Mouse (Mus musculus) liver, postnatal 0 days (tissue): ENCODE data around the gene Olfml2a. TPM values are rescaled to one million over a fixed set of nuclear protein-coding genes. Genes with fewer than 3 reads are reported as not detected.
A peak's percentile ranks its signal among the peaks of the same experiment; 100 is the strongest.
"Not testable (repeated sequence)": the region's sequence is repeated elsewhere in the genome, so short reads cannot be mapped to it uniquely, and the experiment has no call there.

Source experiments
- ATAC-seq: fragments of 200-750 bp; cut with Nextera tagmentation; 2 replicates; pipeline ENCODE4 v1.8.0; 2017; ENCODE audit warnings: mild to moderate bottlenecking, moderate library complexity
- DNase-seq: peaks from one replicate; pipeline ENCODE4 v3.0.0-alpha.2; 2016
- H3K27ac ChIP-seq: fragments of 300-500 bp; sonication (generic); 2 replicates; pipeline ENCODE4 v1.5.1; 2014; ENCODE audit warnings: antibody characterized with exemption, moderate library complexity, mild to moderate bottlenecking, low read depth
- H3K27me3 ChIP-seq: fragments of 300-500 bp; sonication (generic); 2 replicates; pipeline ENCODE4 v1.6.1; 2014; ENCODE audit warnings: low read length, control low read depth, mixed read lengths; ENCODE audit not compliant: insufficient read depth
- H3K36me3 ChIP-seq: fragments of 300-500 bp; sonication (generic); replicated peaks from 2 replicates; pipeline ENCODE4 v1.6.1; 2014; ENCODE audit warnings: mild to moderate bottlenecking, control low read depth, low read length, moderate library complexity, mixed read lengths; ENCODE audit not compliant: insufficient read depth
- H3K4me1 ChIP-seq: fragments of 300-500 bp; sonication (generic); 2 replicates; pipeline ENCODE4 v1.6.1; 2014; ENCODE audit warnings: antibody characterized with exemption, mild to moderate bottlenecking, control low read depth; ENCODE audit not compliant: insufficient read depth
- H3K4me2 ChIP-seq: fragments of 300-500 bp; sonication (generic); 2 replicates; pipeline ENCODE4 v1.6.1; 2014; ENCODE audit warnings: low read depth, mild to moderate bottlenecking, low read length, moderate library complexity, mixed read lengths
- H3K4me3 ChIP-seq: fragments of 300-500 bp; sonication (generic); 2 replicates; pipeline ENCODE4 v1.5.1; 2014; ENCODE audit warnings: low read depth, low read length
- H3K9ac ChIP-seq: fragments of 300-500 bp; sonication (generic); replicated peaks from 2 replicates; pipeline ENCODE4 v1.6.1; 2014; ENCODE audit warnings: mild to moderate bottlenecking, moderate library complexity
- H3K9me3 ChIP-seq: fragments of 300-500 bp; sonication (generic); 2 replicates; pipeline ENCODE4 v1.6.1; 2016; ENCODE audit warnings: mild to moderate bottlenecking, control low read depth, low read length, mixed read lengths
- CTCF ChIP-seq: sonication (generic); IDR thresholded peaks from 2 replicates; pipeline ENCODE4 v1.5.1; 2016; ENCODE audit warnings: antibody characterized with exemption, low read depth
- EP300 ChIP-seq: IDR thresholded peaks from 2 replicates; pipeline ENCODE4 v1.6.1; 2016; ENCODE audit warnings: antibody characterized with exemption, low read depth, mild to moderate bottlenecking
- WGBS: fragments of 180-500 bp; shearing (Covaris S2); extraction: QIAGEN DNeasy Blood & Tissue Kit; methylation state at CpG from one replicate; pipeline ENCODE4 v1.1.7; 2014; ENCODE audit not compliant: insufficient replicate concordance; 5-methylcytosine and 5-hydroxymethylcytosine counted together
- polyA plus RNA-seq: library from polyadenylated mRNA; unstranded; fragments of >200 nt; fragmentation: Nextera tagmentation; extraction: Ambion mirVana; gene quantifications from 2 replicates; pipeline ENCODE4 v1.2.1, GENCODE M21; 2015

Olfml2a gene
- polyA plus RNA-seq, 1 experiment from 2014 or later = 0.06 TPM

GRCm38 (mm10) chr2:39008954-39009365 lies 77.2 kb downstream of the Olfml2a start:
- WGBS = 3% methylated on average over 3 of the region's 3 CpGs
- ATAC-seq (no peak), DNase-seq (peak; percentile 55)
- no peaks in the 10 kb centered on the region for H3K9me3 ChIP-seq
- H3K4me2 ChIP-seq = peak overlapping the region; percentile 96
- no peak for TF ChIP-seq CTCF
- peak; percentile 38; the same call in 1 of the 2 replicates for TF ChIP-seq EP300
- peak overlapping the region; percentile 68 for H3K4me3 ChIP-seq
- peaks cover 56% of the 10 kb centered on the region for H3K4me1 ChIP-seq
- peak overlapping the region; percentile 83 for H3K9ac ChIP-seq
- H3K27me3 ChIP-seq = no peaks in the 10 kb centered on the region
- peak overlapping the region; percentile 89 for H3K27ac ChIP-seq
- peaks cover 24% of the 10 kb centered on the region for H3K36me3 ChIP-seq

- H3K36me3 ChIP-seq = peaks cover 32% of the 10 kb centered on the region
- H3K4me1 ChIP-seq = peaks cover 49% of the 10 kb centered on the region
- H3K9me3 ChIP-seq, H3K27me3 ChIP-seq, H3K27ac ChIP-seq, DNase-seq, H3K4me3 ChIP-seq, ATAC-seq, H3K9ac ChIP-seq: not testable (repeated sequence)
- H3K4me2 ChIP-seq = peak overlapping the region; percentile 14; the same call in 1 of the 2 replicates
- 90% methylated on average over 5 of the region's 5 CpGs for WGBS
Measured at GRCm38 (mm10) chr2:39010144-39010543, 78.4 kb downstream of the Olfml2a start.

GRCm38 (mm10) chr2:39011264-39011663 lies 79.5 kb downstream of the Olfml2a start:
- no peaks in the 10 kb centered on the region for H3K27me3 ChIP-seq
- H3K27ac ChIP-seq = no peak overlapping the region; the same call in 1 of the 2 replicates
- peaks cover 44% of the 10 kb centered on the region for H3K4me1 ChIP-seq
- no peak overlapping the region for H3K4me3 ChIP-seq
- TF ChIP-seq CTCF (no peak), EP300 (no peak)
- H3K4me2 ChIP-seq = peak overlapping the region; percentile 27; the same call in 1 of the 2 replicates
- no peak for DNase-seq
- H3K9ac ChIP-seq = no peak overlapping the region
- no peaks in the 10 kb centered on the region for H3K9me3 ChIP-seq
- peaks cover 43% of the 10 kb centered on the region for H3K36me3 ChIP-seq
- no peak for ATAC-seq

GRCm38 (mm10) chr2:39011971-39012370 lies 80.2 kb downstream of the Olfml2a start:
- ATAC-seq (no peak), DNase-seq (no peak)
- TF ChIP-seq CTCF (no peak), EP300 (no peak)
- peaks cover 50% of the 10 kb centered on the region for H3K36me3 ChIP-seq
- H3K9me3 ChIP-seq = no peaks in the 10 kb centered on the region
- 82% methylated on average over 3 of the region's 3 CpGs for WGBS
- H3K27me3 ChIP-seq = no peaks in the 10 kb centered on the region
- H3K4me3 ChIP-seq = no peak overlapping the region
- no peak overlapping the region for H3K9ac ChIP-seq
- no peak overlapping the region for H3K4me2 ChIP-seq
- H3K27ac ChIP-seq = no peak overlapping the region
- H3K4me1 ChIP-seq = peaks cover 38% of the 10 kb centered on the region

GRCm38 (mm10) chr2:39012768-39013279 lies 81.0 kb downstream of the Olfml2a start:
- TF ChIP-seq CTCF (no peak), EP300 (no peak)
- H3K27me3 ChIP-seq = no peaks in the 10 kb centered on the region
- no peak overlapping the region for H3K27ac ChIP-seq
- no peak overlapping the region for H3K4me3 ChIP-seq
- DNase-seq = no peak
- no peaks in the 10 kb centered on the region for H3K9me3 ChIP-seq
- ATAC-seq = no peak
- H3K9ac ChIP-seq = no peak overlapping the region
- no peak overlapping the region for H3K4me2 ChIP-seq
- H3K4me1 ChIP-seq = peaks cover 35% of the 10 kb centered on the region
- WGBS = 76% methylated on average over 7 of the region's 7 CpGs
- H3K36me3 ChIP-seq = peaks cover 56% of the 10 kb centered on the region

Other genes with a start within 250 kb of the Olfml2a start
- gene Nr5a1, start 217.4 kb upstream of the Olfml2a start, polyA plus RNA-seq = not detected in 2 replicates
- 0.83 and 1.1 TPM in 2 replicates for gene Nr6a1, start 4.3 kb upstream of the Olfml2a start, polyA plus RNA-seq
- gene Wdr38, start 65.5 kb downstream of the Olfml2a start, polyA plus RNA-seq = 0.53 and 0.60 TPM in 2 replicates
- 59.3 and 60.7 TPM in 2 replicates for gene Arpc5l, start 73.4 kb downstream of the Olfml2a start, polyA plus RNA-seq
- 574 and 582 TPM in 2 replicates for gene Rpl35, start 73.6 kb downstream of the Olfml2a start, polyA plus RNA-seq
- 7.5 and 9.9 TPM in 2 replicates for gene Golga1, start 133.6 kb downstream of the Olfml2a start, polyA plus RNA-seq